Mouse (Mus musculus) MEL (cell line): ENCODE measurements around the gene Nup88.

Experiments used
- BHLHE40 ChIP-seq: IDR thresholded peaks from 2 replicates; pipeline ENCODE4 v1.6.1; 2012; ENCODE audit warnings: low read depth, mild to moderate bottlenecking, inconsistent platforms, low read length, improper control_type of control experiment, borderline replicate concordance
- CTCF ChIP-seq, 3 experiments: IDR thresholded peaks in 2 of 3; conservative IDR thresholded peaks in 1 of 3; 2 replicates each; pipeline ENCODE4 v1.5.1; 2011 to 2012; ENCODE audit warnings: low read length in 3 of 3, low read depth in 2 of 3, mild to moderate bottlenecking in 2 of 3, improper control_type of control experiment in 1 of 3, inconsistent platforms in 1 of 3, mixed read lengths in 1 of 3, moderate library complexity in 1 of 3; ENCODE audit not compliant: control insufficient read depth in 1 of 3, insufficient read depth in 1 of 3, poor library complexity in 1 of 3, severe bottlenecking in 1 of 3
- EP300 ChIP-seq, 2 experiments: IDR thresholded peaks; 2 replicates each; pipeline ENCODE4 v1.6.1; 2011; ENCODE audit warnings: improper control_type of control experiment in 2 of 2, low read length in 2 of 2, low read depth in 1 of 2, mild to moderate bottlenecking in 1 of 2
- MAZ ChIP-seq: IDR thresholded peaks from 2 replicates; pipeline ENCODE4 v1.6.1; 2012; ENCODE audit warnings: low read depth, mild to moderate bottlenecking, inconsistent platforms, low read length, improper control_type of control experiment
- POLR2AphosphoS2 ChIP-seq: IDR thresholded peaks from 2 replicates; pipeline ENCODE4 v1.6.1; 2011; ENCODE audit warnings: low read length, improper control_type of control experiment
- RAD21 ChIP-seq: IDR thresholded peaks from 2 replicates; pipeline ENCODE4 v1.6.1; 2011; ENCODE audit warnings: mild to moderate bottlenecking, low read depth, low read length, improper control_type of control experiment
- ZNF384 ChIP-seq: IDR thresholded peaks from 2 replicates; pipeline ENCODE4 v1.6.1; 2012; ENCODE audit warnings: low read depth, mild to moderate bottlenecking, inconsistent platforms, low read length, improper control_type of control experiment

DNA sequence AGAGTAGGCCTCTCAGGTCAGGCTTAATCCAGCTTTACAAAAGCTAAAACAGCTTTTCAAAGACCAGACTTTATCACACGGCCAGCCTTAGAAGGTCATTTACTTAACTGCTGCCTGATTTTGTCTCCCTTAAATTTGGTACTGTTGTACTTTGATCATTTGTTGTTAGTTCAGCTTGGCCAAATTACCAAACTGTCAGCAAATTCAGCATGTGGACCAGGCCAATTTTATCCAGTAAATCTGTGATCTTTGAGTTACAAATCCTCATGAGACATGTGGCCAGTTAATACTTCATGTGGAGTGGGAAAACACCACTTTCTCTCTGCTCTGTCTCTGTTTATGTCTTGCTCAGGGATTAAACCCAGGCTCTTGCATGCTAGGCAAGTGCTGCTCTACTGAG is 2.8 kb upstream of the Nup88 start:
- TF ChIP-seq EP300 (IDR thresholded peaks at IDR 0.05; ENCODE audit: low read depth in 1 of 2, low read length in 2 of 2) (no peak), CTCF (IDR thresholded peaks at IDR 0.05 in 2 of 3, conservative IDR thresholded peaks at IDR 0.05 in 1 of 3; ENCODE audit: control insufficient read depth in 1 of 3, insufficient read depth in 1 of 3, low read depth in 2 of 3, low read length in 3 of 3, poor library complexity in 1 of 3, severe bottlenecking in 1 of 3) (no peak), POLR2AphosphoS2 (no peak), RAD21 (no peak), ZNF384 (no peak), BHLHE40 (no peak), MAZ (no peak)
